Mouse (Mus musculus) left cerebral cortex, postnatal 10 days (tissue): ENCODE measurements around the gene Gnb2. TPM values are rescaled to one million over a fixed set of nuclear protein-coding genes. Genes with fewer than 3 reads are reported as not detected.

Experiments used
- DNase-seq, 2 experiments: peaks; one replicate each; pipeline ENCODE4 v3.0.0; 2021 to 2022; ENCODE audit warnings: low spot score in 2 of 2, mixed read lengths in 1 of 2; ENCODE audit errors: extremely low spot score in 1 of 2
- intact Hi-C: fragments of 180-260 bp; cut with DNase I; formaldehyde crosslinking; loops from one replicate; pipeline ENCODE4 v1.15.1; 2025
- total RNA-seq, 2 experiments: library from RNA; stranded (reverse); gene quantifications; 2 replicates each; pipeline ENCODE4 v1.2.3; 2021

The Gnb2 gene
- total RNA-seq, result 1,000 to 10,000 TPM in 1 of 2 experiments, 100 to 1,000 TPM in 1; 996 to 1,005 TPM

- intact Hi-C loops, result loop anchor here (5.0 kb wide), 1 partner anchor 54 kb away; no protein-coding TSS in a partner anchor
- DNase-seq, result peak; percentile 96 to 99
Observed at GRCm38 (mm10) chr5:137533117-137533827, at the start of gene Gnb2, which contains the start of gene Epo. Gnb2 (minus strand) TSS chr5:137533510. Epo (minus strand) TSS chr5:137533242.

DNA sequence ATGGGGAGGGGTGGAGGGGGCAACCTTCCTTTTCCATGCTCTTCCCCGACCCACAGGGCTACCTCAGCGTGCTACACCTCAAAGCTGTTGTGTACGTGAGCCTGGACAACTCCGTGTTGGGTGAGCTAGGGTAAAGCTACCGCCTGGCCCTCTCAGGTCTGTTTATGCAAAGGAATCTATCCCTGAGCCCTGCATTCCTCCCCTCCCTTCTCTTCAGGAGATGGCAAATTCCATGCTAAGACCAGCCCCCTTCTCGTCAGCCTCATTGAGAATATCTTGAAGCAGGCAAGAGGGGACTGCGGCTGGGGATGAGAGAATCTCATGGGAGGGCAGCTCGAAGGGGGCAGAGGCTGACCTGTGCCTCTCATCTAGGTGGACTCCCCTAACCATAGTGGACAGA lies 49.4 kb upstream of the Gnb2 start:
- intact Hi-C loops, result no loop called here
- no peak for DNase-seq

- intact Hi-C loops, result no loop called here
- DNase-seq, result no peak
Observed at GRCm38 (mm10) chr5:137580246-137580645, 46.9 kb upstream of the Gnb2 start.

- intact Hi-C loops, result no loop called here
Observed at GRCm38 (mm10) chr5:137574470-137574901, 41.2 kb upstream of the Gnb2 start.

DNA sequence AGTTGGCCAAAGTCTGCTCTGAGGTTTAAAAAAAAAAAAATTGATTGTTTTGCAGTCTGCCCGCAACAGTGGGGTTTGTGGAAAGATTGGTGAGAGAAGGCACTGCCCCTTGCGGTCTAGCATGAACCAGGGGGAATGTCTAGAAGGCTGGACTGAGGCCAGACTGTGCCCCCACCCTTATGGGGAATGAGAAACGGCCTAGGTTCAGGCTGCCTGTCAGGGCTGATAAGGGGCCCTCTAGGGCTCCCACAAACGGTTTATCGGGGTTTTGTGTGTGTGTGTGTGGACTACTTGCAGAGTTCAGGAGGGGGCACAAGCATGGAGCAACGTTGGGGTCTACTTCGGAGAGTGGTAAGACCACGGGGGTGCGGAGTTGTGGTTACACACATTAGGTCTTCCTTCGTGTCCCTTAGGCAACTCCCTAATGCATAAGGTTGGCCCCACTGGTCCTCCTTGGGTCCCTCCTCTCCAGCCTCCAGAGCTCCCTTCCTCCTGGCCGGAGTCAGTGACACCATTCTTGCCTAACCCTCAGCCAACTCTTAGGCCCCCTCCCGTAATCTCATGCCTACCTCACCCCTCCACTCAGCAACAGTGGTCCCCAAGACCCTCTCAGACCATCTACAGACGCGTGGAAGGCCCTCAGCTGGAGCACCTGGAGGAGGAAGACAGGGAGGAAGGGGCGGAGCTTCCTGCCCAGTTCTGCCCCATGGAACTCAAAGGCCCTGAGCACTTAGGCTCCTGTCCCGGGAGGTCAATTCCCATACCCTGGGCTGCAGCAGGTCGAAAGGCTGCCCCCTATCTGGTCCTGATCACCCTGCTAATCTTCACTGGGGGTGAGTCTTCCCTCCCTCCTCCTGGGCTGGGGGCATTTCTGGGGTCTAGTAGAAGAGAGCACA lies 37.6 kb upstream of the Gnb2 start:
- intact Hi-C loops, result no loop called here
- no peak for DNase-seq

More at GRCm38 (mm10) chr5:137574470-137574901, 41.2 kb upstream of the Gnb2 start:
- DNase-seq, result peak; percentile 36 to 69

GRCm38 (mm10) chr5:137570181-137570580 lies 36.9 kb upstream of the Gnb2 start:
- DNase-seq, result no peak
- intact Hi-C loops, result no loop called here

GRCm38 (mm10) chr5:137569665-137570064 lies 36.4 kb upstream of the Gnb2 start, which contains the start of gene Tfr2:
Tfr2 (plus strand) TSS chr5:137569840.
- intact Hi-C loops, result no loop called here
- DNase-seq, result no peak

GRCm38 (mm10) chr5:137569031-137569430 lies 35.7 kb upstream of the Gnb2 start:
- intact Hi-C loops, result no loop called here
- DNase-seq, result no peak

DNA sequence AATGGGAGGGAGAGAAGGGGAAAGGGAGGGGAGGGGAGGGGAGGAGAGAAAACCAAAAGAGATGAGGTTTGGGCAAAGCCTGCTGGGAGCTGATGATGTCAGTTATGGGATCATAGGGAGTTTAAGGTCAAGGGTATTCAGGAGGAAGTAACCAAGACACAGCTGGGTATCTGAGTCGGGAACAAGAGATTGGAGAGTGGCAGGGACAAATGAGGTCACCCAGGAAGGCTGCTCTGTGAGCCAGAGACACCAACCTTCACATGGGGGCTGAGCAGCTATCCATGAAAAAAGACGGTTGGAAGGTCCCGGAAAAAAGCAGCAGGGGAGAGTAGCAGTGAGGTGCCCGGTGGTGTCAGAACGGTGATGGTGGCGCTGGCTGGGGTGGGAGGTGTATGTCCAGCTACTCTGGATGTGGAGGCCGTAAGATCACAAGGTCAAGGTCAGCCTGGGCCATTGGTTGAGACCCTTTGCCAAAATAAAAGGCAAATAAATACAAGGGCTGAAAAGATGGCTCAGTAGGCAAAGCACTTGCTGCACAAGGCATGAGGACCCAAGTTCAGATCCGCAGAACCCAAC lies 35.0 kb upstream of the Gnb2 start:
- intact Hi-C loops, result no loop called here
- no peak for DNase-seq

DNA sequence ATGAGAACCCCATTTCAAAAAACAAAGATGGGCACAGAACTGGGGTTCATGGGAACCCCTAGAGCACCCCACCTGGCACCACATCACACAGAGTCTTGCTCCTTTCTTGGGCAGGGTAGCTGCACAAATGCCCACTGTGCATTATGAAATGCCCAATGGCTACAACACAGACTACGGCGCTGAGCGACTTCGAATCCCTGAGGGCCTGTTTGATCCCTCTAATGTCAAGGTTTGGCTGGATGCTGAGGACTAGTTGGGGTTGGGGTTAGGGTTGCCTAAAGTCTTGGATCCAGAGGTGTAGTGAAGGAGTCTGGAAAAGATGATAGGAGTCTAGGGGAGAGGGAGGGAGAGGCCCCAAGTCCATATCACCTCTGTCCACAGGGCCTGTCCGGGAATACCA lies 33.1 kb upstream of the Gnb2 start:
- intact Hi-C loops, result no loop called here
- no peak for DNase-seq

DNA sequence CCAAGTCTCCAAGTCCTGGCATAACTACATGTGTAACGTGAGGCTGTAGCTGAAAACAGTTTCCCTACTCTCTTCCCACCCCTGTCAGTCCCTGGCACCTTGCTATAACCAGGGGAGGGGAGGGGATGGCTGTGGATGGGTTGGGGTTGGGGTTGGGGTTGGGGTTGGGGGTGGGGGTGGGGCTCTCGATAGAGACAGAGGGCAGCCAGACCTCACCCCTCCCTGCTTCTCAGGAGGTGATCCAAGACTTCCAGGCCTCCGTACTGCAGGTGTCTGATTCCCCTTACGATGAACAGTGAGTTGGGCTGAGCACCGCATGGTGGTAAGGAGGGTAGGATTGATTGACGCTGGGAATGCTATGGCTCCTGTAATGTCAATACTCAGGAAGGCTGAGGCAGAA lies 32.4 kb upstream of the Gnb2 start:
- DNase-seq, result no peak
- intact Hi-C loops, result no loop called here

DNA sequence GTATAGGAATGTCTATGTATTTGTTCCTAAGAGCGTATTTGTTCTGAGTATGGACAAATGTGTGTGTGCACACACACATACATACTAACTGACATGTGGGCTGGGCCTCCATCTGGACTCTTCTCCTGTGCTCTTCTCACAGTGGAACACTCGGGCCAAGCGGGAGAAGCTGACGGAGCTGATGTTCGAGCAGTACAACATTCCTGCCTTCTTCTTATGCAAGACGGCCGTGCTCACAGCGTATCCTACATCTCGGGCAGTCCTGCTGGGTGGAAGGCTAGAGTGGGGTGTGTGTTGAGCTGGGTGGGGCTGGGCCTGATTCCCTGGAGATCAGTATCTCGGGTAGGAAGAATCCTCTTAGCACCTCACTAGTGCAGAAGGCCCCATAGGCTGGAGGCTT lies 29.7 kb upstream of the Gnb2 start:
- intact Hi-C loops, result no loop called here
- no peak for DNase-seq

DNA sequence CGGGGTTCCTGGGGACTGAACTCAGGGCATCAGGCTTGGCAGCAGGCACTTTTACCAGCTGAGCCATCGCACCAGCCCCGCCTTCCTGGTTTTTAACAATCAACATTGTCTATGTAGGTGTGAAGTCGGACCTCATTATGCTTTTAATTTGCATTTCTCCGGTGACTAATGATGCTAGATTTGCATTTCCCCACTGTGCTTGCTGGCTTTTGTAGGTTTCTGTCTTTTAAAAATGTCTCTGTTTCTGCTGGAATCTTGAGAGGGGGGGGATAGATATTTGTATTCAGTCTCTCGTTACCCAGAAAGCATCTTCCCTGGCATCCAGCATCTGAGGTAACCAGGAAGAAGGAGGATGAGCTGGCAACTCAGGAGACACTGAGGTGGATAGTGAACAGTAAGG lies 28.2 kb upstream of the Gnb2 start:
- DNase-seq, result no peak

DNA sequence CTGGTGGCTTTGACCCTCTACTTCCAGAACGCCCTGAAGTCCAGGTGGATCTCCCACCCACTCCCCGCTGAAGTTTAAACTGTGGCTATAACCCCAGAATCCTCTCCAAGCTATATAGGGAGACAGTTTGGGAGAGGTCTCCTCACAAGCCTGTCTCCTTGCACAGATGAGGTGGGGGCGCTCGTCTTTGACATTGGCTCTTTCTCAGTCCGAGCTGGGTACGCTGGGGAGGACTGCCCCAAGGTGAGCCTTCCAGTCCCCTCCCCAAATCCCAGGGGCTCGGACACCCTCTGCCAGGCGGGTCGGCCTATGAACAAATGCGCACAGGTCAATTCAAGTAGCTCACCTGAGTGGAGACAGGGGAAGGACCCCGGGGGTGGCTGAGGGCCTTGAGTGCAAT lies 20.6 kb upstream of the Gnb2 start:
- no peak for DNase-seq
- intact Hi-C loops, result no loop called here

More for the DNA sequence above, 28.2 kb upstream of the Gnb2 start:
- intact Hi-C loops, result no loop called here

DNA sequence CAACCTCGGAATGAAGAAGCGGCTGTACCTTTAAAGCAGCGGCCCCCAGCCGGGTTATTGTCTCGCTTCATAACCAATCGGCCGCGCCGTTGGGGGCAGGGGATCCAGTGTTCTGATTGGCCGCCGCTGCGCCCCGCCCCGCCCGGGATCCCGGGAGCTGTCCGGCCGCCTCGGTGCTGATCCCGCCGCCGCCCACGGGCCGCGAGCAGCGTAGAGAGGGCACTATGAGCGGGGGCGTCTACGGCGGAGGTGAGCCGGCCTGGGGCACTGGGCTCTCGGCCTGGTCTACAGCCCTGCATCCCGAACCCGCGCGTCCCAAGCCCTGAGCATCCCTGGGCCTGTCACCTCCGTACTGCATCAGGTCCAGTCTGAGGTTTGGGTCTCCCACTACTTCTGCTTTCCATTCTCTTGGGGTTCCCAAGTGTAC lies 20.1 kb upstream of the Gnb2 start, which contains the start of gene Actl6b:
TSS of gene Actl6b (plus strand) at position 107 of the 427 bp plus-strand sequence.
- DNase-seq, result peak; percentile 86 to 93
- intact Hi-C loops, result no loop called here

- no peak for DNase-seq
Observed at GRCm38 (mm10) chr5:137553000-137553399, 19.7 kb upstream of the Gnb2 start.

DNA sequence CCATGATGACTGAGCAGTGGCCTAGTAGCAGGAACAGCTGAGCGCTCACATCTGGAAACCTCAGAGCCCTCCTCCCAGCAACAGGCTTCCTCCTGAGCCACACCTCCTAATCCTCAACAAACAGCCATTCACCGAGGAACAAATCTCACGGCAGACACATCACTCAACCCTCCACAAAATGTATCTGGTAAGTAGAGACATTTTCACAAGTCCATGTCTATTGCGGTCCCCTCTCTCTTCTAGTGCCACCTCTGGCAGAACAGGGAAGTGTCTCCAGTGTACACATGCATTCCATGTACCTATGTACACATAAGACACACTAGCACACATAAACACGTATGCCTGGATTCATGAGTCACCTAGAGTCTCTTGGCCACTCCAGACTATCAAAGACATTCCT lies 17.8 kb upstream of the Gnb2 start:
- peak in 1 of 2 experiments; percentile 28 for DNase-seq

More at GRCm38 (mm10) chr5:137553000-137553399, 19.7 kb upstream of the Gnb2 start:
- intact Hi-C loops, result no loop called here

DNA sequence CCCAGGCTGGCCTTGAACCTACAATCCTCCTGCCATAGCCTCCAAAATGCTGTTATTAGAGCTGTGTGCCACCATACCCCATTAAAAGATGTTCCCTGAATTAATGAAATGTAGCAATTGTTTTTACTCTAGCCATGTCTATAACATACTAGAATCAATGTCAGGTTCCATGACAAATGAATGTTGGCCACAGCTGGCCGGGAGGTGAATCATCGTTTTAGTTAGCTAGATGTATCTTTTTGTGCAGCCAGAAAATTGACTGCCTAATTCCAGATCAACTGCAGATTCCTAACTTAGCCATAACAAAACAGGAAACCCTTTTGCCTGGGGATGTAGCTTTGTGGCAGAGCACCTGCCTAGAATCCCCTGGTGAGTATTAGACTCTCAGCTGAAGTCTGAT lies 16.5 kb upstream of the Gnb2 start:
- DNase-seq, result no peak
- intact Hi-C loops, result no loop called here

More for the DNA sequence above, 17.8 kb upstream of the Gnb2 start:
- intact Hi-C loops, result no loop called here

DNA sequence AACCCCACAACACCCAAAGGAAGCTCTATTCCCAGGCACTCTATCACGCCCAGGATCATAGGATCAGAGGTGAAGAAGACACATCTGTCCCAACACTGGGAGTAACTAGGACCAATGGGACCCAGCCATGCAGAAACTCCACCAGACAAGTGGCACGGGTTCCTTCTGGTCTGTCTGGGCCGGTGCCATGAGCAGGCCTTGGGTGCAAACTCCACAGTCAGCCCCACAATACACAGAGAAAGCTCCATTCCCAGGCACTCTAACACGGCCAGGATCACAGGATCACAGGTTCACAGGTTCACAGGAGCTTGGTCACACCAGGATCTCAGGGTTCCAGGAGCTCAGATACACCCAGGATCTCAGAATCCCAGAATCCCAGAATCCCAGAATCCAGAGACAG lies 12.3 kb upstream of the Gnb2 start:
- DNase-seq, result no peak
- intact Hi-C loops, result no loop called here
